Mouse (Mus musculus) kidney, embryonic 14.5 days (tissue): ENCODE measurements at regions not wholly inside any gene's neighbourhood (a gene's known extent, or its start where the extent isn't known, plus 50 kb on each side); places are given as distances from the start of the nearest gene placed in this dataset.

Experiments
- ATAC-seq: fragments of 200-750 bp; cut with Nextera tagmentation; 2 replicates; pipeline ENCODE4 v1.8.0; 2017; ENCODE audit warnings: moderate number of reproducible peaks, mild to moderate bottlenecking, moderate TSS enrichment, moderate library complexity; ENCODE audit not compliant: low FRiP score, low TSS enrichment
- H3K27ac ChIP-seq: fragments of 300-500 bp; sonication (generic); 2 replicates; pipeline ENCODE4 v1.5.1; 2014; ENCODE audit warnings: low read depth, mild to moderate bottlenecking, low read length, moderate library complexity, mixed read lengths
- H3K27me3 ChIP-seq: fragments of 300-500 bp; sonication (generic); 2 replicates; pipeline ENCODE4 v1.6.1; 2014; ENCODE audit warnings: mild to moderate bottlenecking, low read length; ENCODE audit not compliant: control insufficient read depth, insufficient read depth
- H3K36me3 ChIP-seq: fragments of 300-500 bp; sonication (generic); 2 replicates; pipeline ENCODE4 v1.6.1; 2014; ENCODE audit warnings: low read length, mixed read lengths; ENCODE audit not compliant: control insufficient read depth, insufficient read depth
- H3K4me1 ChIP-seq: fragments of 300-500 bp; sonication (generic); 2 replicates; pipeline ENCODE4 v1.6.1; 2014; ENCODE audit warnings: low read length, mixed read lengths; ENCODE audit not compliant: control insufficient read depth, insufficient read depth
- H3K4me2 ChIP-seq: fragments of 300-500 bp; sonication (generic); replicated peaks from 2 replicates; pipeline ENCODE4 v1.6.1; 2014; ENCODE audit warnings: low read depth, mild to moderate bottlenecking, low read length
- H3K4me3 ChIP-seq: fragments of 300-500 bp; sonication (generic); 2 replicates; pipeline ENCODE4 v1.5.1; 2014; ENCODE audit warnings: mild to moderate bottlenecking, low read length
- H3K9ac ChIP-seq: fragments of 300-500 bp; sonication (generic); 2 replicates; pipeline ENCODE4 v1.6.1; 2014; ENCODE audit warnings: low read depth, mild to moderate bottlenecking, low read length, moderate library complexity
- H3K9me3 ChIP-seq: fragments of 300-500 bp; sonication (generic); 2 replicates; pipeline ENCODE4 v1.6.1; 2016; ENCODE audit warnings: low read length; ENCODE audit not compliant: control insufficient read depth
- WGBS: fragments of 180-500 bp; shearing (Covaris S2); extraction: QIAGEN DNeasy Blood & Tissue Kit; methylation state at CpG from one replicate; pipeline ENCODE4 v1.1.7; 2014; 5-methylcytosine and 5-hydroxymethylcytosine counted together

DNA sequence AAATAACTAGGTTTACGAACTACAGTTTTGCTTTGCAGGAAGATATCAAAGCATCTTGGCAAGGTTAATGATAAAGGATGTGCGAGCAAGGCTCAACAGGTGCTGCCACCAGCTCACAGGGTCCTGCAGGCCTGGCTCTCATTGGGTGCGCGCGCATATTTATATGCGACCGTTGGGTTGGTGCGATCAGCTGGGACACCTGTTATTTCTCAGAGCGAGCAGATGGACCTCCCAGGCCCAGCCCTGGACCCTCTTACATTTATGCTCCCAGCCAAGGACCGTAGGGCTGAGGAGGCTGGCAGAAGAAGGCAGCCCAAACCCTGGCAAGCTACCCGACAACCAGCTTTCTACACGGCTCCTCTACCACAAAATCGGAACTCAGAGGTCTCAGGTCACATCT lies 260.8 kb downstream of the Actr3 start:
- H3K9me3 ChIP-seq, result no peaks in the 10 kb centered on the region
- no peak for ATAC-seq
- H3K4me1 ChIP-seq, result no peaks in the 10 kb centered on the region
- no peak overlapping the region for H3K4me2 ChIP-seq
- H3K27me3 ChIP-seq, result no peaks in the 10 kb centered on the region
- H3K36me3 ChIP-seq, result no peaks in the 10 kb centered on the region
- H3K4me3 ChIP-seq, result no peak overlapping the region
- 95% methylated on average over 13 of the region's 13 CpGs for WGBS
- no peak overlapping the region for H3K9ac ChIP-seq
- H3K27ac ChIP-seq, result no peak overlapping the region

- no peaks in the 10 kb centered on the region for H3K36me3 ChIP-seq
- no peak overlapping the region for H3K4me2 ChIP-seq
- 54% methylated on average over 1 of the region's 1 CpGs for WGBS
- H3K4me1 ChIP-seq, result no peaks in the 10 kb centered on the region
- no peak overlapping the region for H3K27ac ChIP-seq
- H3K4me3 ChIP-seq, result no peak overlapping the region
- no peak for ATAC-seq
- H3K9ac ChIP-seq, result no peak overlapping the region
- no peaks in the 10 kb centered on the region for H3K27me3 ChIP-seq
- H3K9me3 ChIP-seq, result no peaks in the 10 kb centered on the region
Measured at GRCm38 (mm10) chr1:125172474-125172873, 263.1 kb downstream of the Actr3 start.

DNA sequence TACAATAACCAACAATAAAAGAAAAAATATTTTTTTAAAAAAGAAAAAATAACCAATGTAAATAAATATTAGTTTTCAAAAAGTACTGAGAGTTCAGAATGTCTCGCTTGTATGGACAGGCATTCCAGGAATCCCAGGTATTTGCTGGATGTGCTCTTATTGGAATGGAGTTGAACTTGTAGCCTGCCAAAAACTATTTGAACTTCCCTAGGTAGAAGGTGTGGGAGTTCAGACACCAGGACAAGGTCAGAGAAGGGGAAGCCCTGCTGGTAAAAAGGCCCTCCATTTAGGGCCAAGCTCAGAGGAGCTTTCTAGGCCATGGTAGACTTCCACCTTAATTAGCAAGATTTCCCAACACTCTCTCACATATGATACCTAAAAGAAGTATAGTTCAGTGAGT lies 270.3 kb downstream of the Actr3 start:
- Histone ChIP-seq H3K4me2 (no peak overlapping the region), H3K27me3 (no peaks in the 10 kb centered on the region), H3K9ac (no peak overlapping the region), H3K36me3 (no peaks in the 10 kb centered on the region), H3K9me3 (no peaks in the 10 kb centered on the region), H3K4me3 (no peak overlapping the region), H3K27ac (no peak overlapping the region), H3K4me1 (no peaks in the 10 kb centered on the region)
- no peak for ATAC-seq
- 83% methylated on average over 1 of the region's 1 CpGs for WGBS

DNA sequence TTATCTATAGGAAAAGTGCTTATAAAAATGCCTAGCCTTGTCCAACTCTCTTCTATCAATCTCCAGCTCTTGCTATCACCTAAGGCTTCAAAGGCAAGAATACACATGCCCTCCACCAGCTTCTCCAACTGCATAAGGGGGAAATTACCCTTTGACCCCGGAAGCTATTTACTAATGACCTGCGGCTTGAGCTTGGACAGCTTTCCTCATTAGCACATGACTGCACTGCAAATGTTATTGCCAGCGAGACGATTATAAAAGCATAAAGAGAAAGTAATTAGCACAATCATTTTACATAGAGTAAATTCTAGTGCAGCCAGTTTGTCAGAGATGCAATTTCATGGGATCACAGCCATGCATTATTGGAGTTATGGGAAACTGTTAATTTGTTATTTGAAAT lies 277.0 kb downstream of the Actr3 start:
- no peaks in the 10 kb centered on the region for H3K4me1 ChIP-seq
- H3K36me3 ChIP-seq, result no peaks in the 10 kb centered on the region
- H3K4me3 ChIP-seq, result no peak overlapping the region
- H3K4me2 ChIP-seq, result no peak overlapping the region
- no peak for ATAC-seq
- no peaks in the 10 kb centered on the region for H3K27me3 ChIP-seq
- no peaks in the 10 kb centered on the region for H3K9me3 ChIP-seq
- WGBS, result 71% methylated on average over 4 of the region's 4 CpGs
- H3K9ac ChIP-seq, result no peak overlapping the region
- no peak overlapping the region for H3K27ac ChIP-seq

GRCm38 (mm10) chr1:125156093-125156492 lies 279.4 kb downstream of the Actr3 start:
- ATAC-seq, result no peak
- no peaks in the 10 kb centered on the region for H3K9me3 ChIP-seq
- no peak overlapping the region for H3K4me3 ChIP-seq
- H3K9ac ChIP-seq, result no peak overlapping the region
- no peaks in the 10 kb centered on the region for H3K36me3 ChIP-seq
- 95% methylated on average over 2 of the region's 2 CpGs for WGBS
- no peaks in the 10 kb centered on the region for H3K4me1 ChIP-seq
- no peak overlapping the region for H3K27ac ChIP-seq
- H3K27me3 ChIP-seq, result no peaks in the 10 kb centered on the region
- no peak overlapping the region for H3K4me2 ChIP-seq

DNA sequence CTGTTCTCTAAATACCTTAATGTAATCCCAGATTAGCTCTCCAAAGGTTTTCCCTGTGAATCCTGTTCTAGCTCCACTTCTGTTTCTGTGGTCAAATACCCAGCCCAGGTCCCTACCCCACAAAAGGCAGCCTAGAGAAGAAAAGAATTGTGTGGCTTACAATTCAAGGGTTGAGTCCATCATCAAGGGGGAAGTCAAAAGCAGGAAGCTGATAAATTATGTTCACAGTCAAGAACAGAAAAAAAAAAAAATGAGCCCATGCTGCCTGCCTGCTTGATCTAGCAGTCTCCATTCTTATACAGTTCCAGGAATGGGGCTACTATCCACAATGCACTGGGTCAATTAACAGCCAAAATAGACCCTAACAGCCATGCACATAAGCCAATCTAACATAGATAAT lies 285.7 kb downstream of the Actr3 start:
- no peak overlapping the region for H3K4me2 ChIP-seq
- no peaks in the 10 kb centered on the region for H3K27me3 ChIP-seq
- no peak overlapping the region for H3K4me3 ChIP-seq
- ATAC-seq, result no peak
- no peaks in the 10 kb centered on the region for H3K36me3 ChIP-seq
- H3K27ac ChIP-seq, result no peak overlapping the region
- H3K4me1 ChIP-seq, result no peaks in the 10 kb centered on the region
- no peaks in the 10 kb centered on the region for H3K9me3 ChIP-seq
- H3K9ac ChIP-seq, result no peak overlapping the region

GRCm38 (mm10) chr1:125123861-125124260 lies 311.7 kb downstream of the Actr3 start:
- H3K4me1 ChIP-seq, result no peaks in the 10 kb centered on the region
- H3K9me3 ChIP-seq, result no peaks in the 10 kb centered on the region
- no peaks in the 10 kb centered on the region for H3K36me3 ChIP-seq
- no peak overlapping the region for H3K27ac ChIP-seq
- no peak overlapping the region for H3K4me2 ChIP-seq
- no peaks in the 10 kb centered on the region for H3K27me3 ChIP-seq
- no peak overlapping the region for H3K4me3 ChIP-seq
- 67% methylated on average over 3 of the region's 3 CpGs for WGBS
- no peak for ATAC-seq
- H3K9ac ChIP-seq, result no peak overlapping the region

GRCm38 (mm10) chr1:125100596-125100995 lies 334.9 kb downstream of the Actr3 start:
- Histone ChIP-seq H3K9ac (no peak overlapping the region), H3K27ac (no peak overlapping the region), H3K4me1 (no peaks in the 10 kb centered on the region), H3K9me3 (no peaks in the 10 kb centered on the region), H3K4me3 (no peak overlapping the region), H3K36me3 (no peaks in the 10 kb centered on the region), H3K27me3 (no peaks in the 10 kb centered on the region), H3K4me2 (no peak overlapping the region)
- WGBS, result 75% methylated on average over 2 of the region's 2 CpGs
- ATAC-seq, result no peak

DNA sequence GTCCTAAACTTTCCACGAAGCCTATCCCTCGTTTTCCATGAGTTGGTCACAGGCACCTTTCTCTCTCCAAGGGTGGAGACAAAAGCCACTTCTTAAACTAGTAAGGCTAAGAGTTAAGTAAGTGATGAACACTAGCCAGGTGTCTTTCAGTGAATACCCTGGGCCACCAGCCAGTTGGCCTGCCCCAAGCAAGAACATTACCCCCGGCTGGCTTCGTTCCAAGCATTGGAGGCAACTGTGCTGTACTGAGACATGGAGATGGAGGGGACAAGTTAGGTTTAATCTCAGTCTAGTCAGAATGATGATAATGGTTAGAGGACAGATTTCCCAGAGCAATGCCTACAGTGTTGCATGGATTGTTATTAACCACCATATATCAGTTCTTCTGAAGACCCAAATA lies 350.6 kb downstream of the Actr3 start:
- Histone ChIP-seq H3K4me1 (no peaks in the 10 kb centered on the region), H3K4me3 (no peak overlapping the region), H3K36me3 (no peaks in the 10 kb centered on the region), H3K27me3 (no peaks in the 10 kb centered on the region), H3K27ac (no peak overlapping the region), H3K4me2 (no peak overlapping the region), H3K9me3 (no peaks in the 10 kb centered on the region), H3K9ac (no peak overlapping the region)
- no peak for ATAC-seq
- WGBS, result 90% methylated on average over 4 of the region's 4 CpGs
